Mouse (Mus musculus) kidney, adult 8-10 months (tissue): ENCODE results near the gene Olfr412.

Source experiments
- DNase-seq, 2 experiments: peaks; one replicate each; pipeline ENCODE4 v3.0.0; 2022

Gene Olfr412

GRCm38 (mm10) chr11:74361769-74362168, at the start of gene Olfr412:
Olfr412 (plus strand) TSS chr11:74362069.
- no peak for DNase-seq

- DNase-seq = no peak
Measured at GRCm38 (mm10) chr11:74326044-74326443, 35.8 kb upstream of the Olfr412 start.

GRCm38 (mm10) chr11:74328781-74329180, 33.1 kb upstream of the Olfr412 start:
- DNase-seq = no peak

GRCm38 (mm10) chr11:74337931-74338330, 23.9 kb upstream of the Olfr412 start, which contains the start of gene Olfr410:
Olfr410 (minus strand) TSS chr11:74338031.
- no peak for DNase-seq

- no peak for DNase-seq
Measured at GRCm38 (mm10) chr11:74352550-74352949, 9.3 kb upstream of the Olfr412 start, which contains the start of gene Olfr411. Olfr411 (minus strand) TSS chr11:74352650.

GRCm38 (mm10) chr11:74371393-74372100, 9.7 kb downstream of the Olfr412 start:
- peak; percentile 32 to 76 for DNase-seq

GRCm38 (mm10) chr11:74376847-74377246, 15.0 kb downstream of the Olfr412 start:
- DNase-seq = peak; percentile 19 to 41

GRCm38 (mm10) chr11:74379166-74379873, 17.5 kb downstream of the Olfr412 start:
- no peak for DNase-seq

GRCm38 (mm10) chr11:74385674-74386073, 23.8 kb downstream of the Olfr412 start:
- peak; percentile 27 to 28 for DNase-seq

- no peak for DNase-seq
Measured at GRCm38 (mm10) chr11:74387203-74387602, 25.3 kb downstream of the Olfr412 start.

- DNase-seq = no peak
Measured at GRCm38 (mm10) chr11:74391899-74392298, 30.0 kb downstream of the Olfr412 start.

- no peak for DNase-seq
Measured at GRCm38 (mm10) chr11:74392903-74393302, 31.0 kb downstream of the Olfr412 start.

- no peak for DNase-seq
Measured at GRCm38 (mm10) chr11:74393489-74393888, 31.6 kb downstream of the Olfr412 start.

GRCm38 (mm10) chr11:74395583-74395982, 33.7 kb downstream of the Olfr412 start:
- DNase-seq = no peak

- DNase-seq = peak in 1 of 2 experiments; percentile 15
Measured at GRCm38 (mm10) chr11:74402126-74402525, 40.3 kb downstream of the Olfr412 start.

- no peak for DNase-seq
Measured at GRCm38 (mm10) chr11:74404216-74404615, 42.3 kb downstream of the Olfr412 start.

GRCm38 (mm10) chr11:74405201-74405600, 43.3 kb downstream of the Olfr412 start:
- DNase-seq = no peak

- peak; percentile 88 to 90 for DNase-seq
Measured at GRCm38 (mm10) chr11:74408587-74409446, 46.9 kb downstream of the Olfr412 start.

GRCm38 (mm10) chr11:74409447-74409754, 47.5 kb downstream of the Olfr412 start:
- DNase-seq = no peak

- DNase-seq = peak; percentile 23 to 35
Measured at GRCm38 (mm10) chr11:74409757-74410174, 47.9 kb downstream of the Olfr412 start.

- no peak for DNase-seq
Measured at GRCm38 (mm10) chr11:74411943-74412342, 50.1 kb downstream of the Olfr412 start.

- no peak for DNase-seq
Measured at GRCm38 (mm10) chr11:74412462-74412861, 50.6 kb downstream of the Olfr412 start.

- no peak for DNase-seq
Measured at GRCm38 (mm10) chr11:74413449-74413972, 51.6 kb downstream of the Olfr412 start.
